Mouse (Mus musculus): Measurements from ENCODE around the gene Slc35f3.
A peak's percentile ranks its signal among the peaks of the same experiment; 100 is the strongest.

Gene Slc35f3

DNA sequence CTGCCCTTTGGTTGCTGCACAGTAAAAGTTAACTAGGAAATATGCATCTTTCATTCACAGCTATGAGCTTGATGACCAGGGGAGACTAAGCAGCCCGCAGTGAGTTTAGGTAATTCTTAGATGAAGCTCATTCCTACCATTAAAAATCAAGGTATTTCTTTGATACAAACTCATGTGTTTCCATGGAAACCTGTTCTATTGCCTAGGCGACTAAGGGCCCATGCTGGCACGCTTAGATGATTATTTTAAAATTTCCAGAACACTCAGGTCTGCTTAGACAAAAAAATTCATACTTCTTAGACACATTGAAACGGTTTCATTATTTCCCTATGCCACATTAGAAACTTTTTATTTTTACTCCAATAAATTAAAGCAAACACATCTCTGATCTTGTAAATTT, 106.7 kb downstream of the Slc35f3 start:
- no peak for DNase-seq (ENCODE audit: low read depth)

DNA sequence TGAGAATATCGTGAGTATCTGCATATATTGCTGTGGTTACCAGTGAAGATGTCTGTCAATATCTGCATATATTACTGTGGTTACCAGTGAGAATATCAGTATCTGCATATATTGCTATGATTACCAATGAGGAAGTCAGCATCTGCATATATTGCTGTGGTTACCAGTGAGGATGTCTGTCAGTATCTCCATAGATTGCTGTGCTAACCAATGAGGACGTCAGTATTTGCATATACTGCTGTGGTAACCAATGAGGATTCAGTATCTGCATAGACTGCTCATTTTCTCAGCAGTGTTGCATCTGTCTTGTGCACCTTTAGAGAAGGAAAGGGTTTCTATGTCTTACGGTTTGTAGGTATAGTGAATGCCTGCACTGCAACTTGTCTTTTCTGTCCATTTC, 122.5 kb downstream of the Slc35f3 start:
- DNase-seq (ENCODE audit: low read depth): peak; percentile 22

DNA sequence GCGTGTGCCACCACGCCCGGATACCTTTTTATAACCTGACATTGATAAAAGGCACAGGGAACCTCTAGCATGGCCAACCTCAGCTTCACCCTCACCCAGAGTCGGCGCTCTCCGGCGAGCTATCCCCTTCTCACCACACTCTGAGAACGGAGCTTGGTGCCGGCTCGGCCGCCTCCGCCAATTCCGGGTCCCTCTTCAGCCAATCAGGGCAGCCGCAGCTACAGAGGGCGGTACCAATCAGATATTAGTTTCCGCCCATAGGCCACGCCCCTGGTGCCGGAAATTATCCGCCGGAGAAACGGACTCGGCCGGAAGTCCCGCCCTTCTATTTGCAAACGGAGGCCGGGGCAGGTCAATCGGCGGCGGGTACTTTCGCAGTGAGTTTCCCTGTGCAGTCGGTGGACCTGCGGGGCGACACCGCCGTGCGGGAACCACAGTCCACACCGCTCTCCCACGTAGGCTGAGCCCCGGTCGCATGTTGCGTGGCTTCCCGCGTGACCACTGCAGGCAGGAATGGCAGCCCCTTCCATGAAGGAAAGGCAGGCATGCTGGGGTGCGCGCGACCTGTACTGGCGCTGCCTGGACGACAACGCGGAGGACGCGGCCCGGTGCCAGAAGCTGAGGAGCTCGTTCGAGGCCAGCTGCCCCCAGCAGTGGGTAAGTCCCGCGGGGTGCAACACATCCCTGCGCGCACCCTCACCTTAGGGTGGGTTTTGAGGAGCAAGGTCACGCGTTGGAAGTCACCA, 124.0 kb downstream of the Slc35f3 start, which contains the start of gene Coa6:
Coa6 (plus strand) TSS at position 342 of the 746 bp plus-strand sequence.
- peak; percentile 98 for DNase-seq (ENCODE audit: low read depth)

DNA sequence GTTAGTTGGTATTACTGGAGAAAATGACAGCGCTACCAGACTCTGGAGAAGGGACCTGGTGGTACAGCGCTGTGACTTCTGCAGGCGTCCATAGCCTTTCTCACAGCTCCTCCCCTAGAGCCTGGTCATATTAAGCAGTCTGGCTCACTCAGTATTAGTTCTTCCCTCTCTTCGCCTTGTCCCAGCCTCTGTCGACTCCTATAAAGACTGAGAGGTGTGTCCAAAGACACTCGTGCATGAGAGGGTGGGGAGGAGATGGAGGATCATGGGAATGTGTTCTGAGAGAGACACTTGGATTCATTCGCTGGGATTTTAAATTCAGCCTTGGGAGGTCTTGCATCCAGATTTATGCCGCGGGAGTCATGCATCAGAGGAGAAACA, 124.6 kb downstream of the Slc35f3 start:
- no peak for DNase-seq (ENCODE audit: low read depth)

DNA sequence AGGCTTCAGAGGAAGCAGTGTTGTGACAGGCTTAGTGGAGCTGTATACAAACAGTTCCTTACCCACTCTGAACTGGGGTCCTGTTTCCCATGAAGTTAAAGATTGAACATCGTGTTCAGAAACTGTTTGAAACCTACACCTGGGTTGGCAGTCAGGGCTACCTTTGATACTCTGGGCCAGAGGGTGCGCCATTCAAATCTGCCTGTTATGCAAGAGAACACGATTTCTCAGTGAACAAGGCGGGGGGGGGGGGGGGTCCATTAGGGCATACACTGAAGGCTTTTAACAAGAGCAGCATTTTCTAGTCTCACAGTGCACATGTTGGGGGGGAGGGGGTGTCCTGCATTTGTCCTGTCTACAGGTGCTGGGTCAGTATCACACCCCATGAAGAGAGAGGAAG, 125.8 kb downstream of the Slc35f3 start:
- DNase-seq (ENCODE audit: low read depth): no peak

- DNase-seq (ENCODE audit: low read depth): no peak
Observed at GRCm38 (mm10) chr8:126424946-126425345, 126.6 kb downstream of the Slc35f3 start.

- DNase-seq (ENCODE audit: low read depth): no peak
Observed at GRCm38 (mm10) chr8:126429635-126430034, 131.3 kb downstream of the Slc35f3 start.

- no peak for DNase-seq (ENCODE audit: low read depth)
Observed at GRCm38 (mm10) chr8:126433827-126434226, 135.5 kb downstream of the Slc35f3 start.

- no peak for DNase-seq (ENCODE audit: low read depth)
Observed at GRCm38 (mm10) chr8:126438937-126439336, 140.6 kb downstream of the Slc35f3 start.

All from naive thymus-derived CD4-positive, alpha-beta T cell, adult 2 months (primary cell).